Mouse (Mus musculus) layer of hippocampus, adult 11-12 months (tissue): ENCODE measurements around the gene G6pc3.
"Not testable (repeated sequence)": the region's sequence is repeated elsewhere in the genome, so short reads cannot be mapped to it uniquely, and the experiment has no call there.

Experiments used
- DNase-seq: peaks from one replicate; pipeline ENCODE4 v3.0.0; 2022; ENCODE audit warnings: low spot score

Gene G6pc3

GRCm38 (mm10) chr11:102189461-102190436, at the start of gene G6pc3:
Gene G6pc3, plus strand, starts transcription at chr11:102189620.
- peak; percentile 94 for DNase-seq

GRCm38 (mm10) chr11:102140508-102140907, 48.9 kb upstream of the G6pc3 start:
- peak; percentile 72 for DNase-seq

- DNase-seq, result no peak
Measured at GRCm38 (mm10) chr11:102142355-102142754, 47.1 kb upstream of the G6pc3 start.

- no peak for DNase-seq
Measured at GRCm38 (mm10) chr11:102144957-102145470, 44.4 kb upstream of the G6pc3 start.

- no peak for DNase-seq
Measured at GRCm38 (mm10) chr11:102145471-102146001, 43.9 kb upstream of the G6pc3 start, which contains the start of gene Nags. Gene Nags, plus strand, starts transcription at chr11:102145513.

- no peak for DNase-seq
Measured at GRCm38 (mm10) chr11:102146005-102146404, 43.4 kb upstream of the G6pc3 start.

- no peak for DNase-seq
Measured at GRCm38 (mm10) chr11:102146531-102146930, 42.9 kb upstream of the G6pc3 start.

GRCm38 (mm10) chr11:102147213-102147989, 42.0 kb upstream of the G6pc3 start:
- no peak for DNase-seq

GRCm38 (mm10) chr11:102156039-102156785, 33.2 kb upstream of the G6pc3 start, which contains the start of gene Tmem101:
Gene Tmem101, minus strand, starts transcription at chr11:102156404.
- peak; percentile 92 for DNase-seq

GRCm38 (mm10) chr11:102156786-102157089, 32.7 kb upstream of the G6pc3 start:
- DNase-seq, result no peak

- not testable (repeated sequence) for DNase-seq
Measured at GRCm38 (mm10) chr11:102158024-102158423, 31.4 kb upstream of the G6pc3 start.

- no peak for DNase-seq
Measured at GRCm38 (mm10) chr11:102159781-102160180, 29.6 kb upstream of the G6pc3 start.

- DNase-seq, result peak; percentile 57
Measured at GRCm38 (mm10) chr11:102165971-102166722, 23.3 kb upstream of the G6pc3 start.

GRCm38 (mm10) chr11:102167539-102167938, 21.9 kb upstream of the G6pc3 start:
- DNase-seq, result no peak

GRCm38 (mm10) chr11:102168689-102169088, 20.7 kb upstream of the G6pc3 start:
- DNase-seq, result no peak

GRCm38 (mm10) chr11:102179836-102180235, 9.6 kb upstream of the G6pc3 start:
- DNase-seq, result no peak

GRCm38 (mm10) chr11:102184253-102184645, 5.2 kb upstream of the G6pc3 start:
- no peak for DNase-seq

- DNase-seq, result peak; percentile 93
Measured at GRCm38 (mm10) chr11:102184646-102185495, 4.5 kb upstream of the G6pc3 start, which contains the start of gene Lsm12. Gene Lsm12, minus strand, starts transcription at chr11:102185296.

- no peak for DNase-seq
Measured at GRCm38 (mm10) chr11:102185677-102186076, 3.7 kb upstream of the G6pc3 start.

- DNase-seq, result no peak
Measured at GRCm38 (mm10) chr11:102186235-102186634, 3.2 kb upstream of the G6pc3 start.
